Mouse (Mus musculus) brown adipose tissue, adult 24 weeks (tissue): ENCODE results near the gene Ildr2. TPM values are rescaled to one million over a fixed set of nuclear protein-coding genes. Genes with fewer than 3 reads are reported as not detected.

Experiments used
- H3K27ac ChIP-seq: fragments of 200-500 bp; replicated peaks from 2 replicates; pipeline ENCODE4 v1.5.1; 2012; ENCODE audit warnings: low read depth, mild to moderate bottlenecking, low read length
- H3K4me1 ChIP-seq: fragments of 200-500 bp; 2 replicates; pipeline ENCODE4 v1.6.1; 2012; ENCODE audit warnings: low read length, mixed read lengths; ENCODE audit not compliant: control insufficient read depth, insufficient read depth, insufficient read length
- H3K4me3 ChIP-seq: fragments of 200-500 bp; 2 replicates; pipeline ENCODE4 v1.5.1; 2012; ENCODE audit warnings: low read depth, mild to moderate bottlenecking, low read length, moderate library complexity; ENCODE audit not compliant: insufficient read depth
- polyA plus RNA-seq: library from polyadenylated mRNA; stranded (reverse); fragments of >200 nt; gene quantifications from 2 replicates; pipeline ENCODE4 v1.2.4, GENCODE M21; 2012; ENCODE audit not compliant: missing spikeins, insufficient read depth, insufficient read length

Ildr2 gene
- 0.54 and 2.0 TPM in 2 replicates for polyA plus RNA-seq

- Histone ChIP-seq H3K4me3 (peak within 1 kb of the TSS; percentile 53), H3K27ac (no peak within 1 kb of the TSS), H3K4me1 (0 out of 2 replicates have a peak, but pooled peaks cover 3% of the 10 kb centered on the region)
These were observed at the start of gene Ildr2 for GRCm38 (mm10) chr1:166253898-166254894. Gene Ildr2, plus strand, starts transcription at chr1:166254139.

GRCm38 (mm10) chr1:166204171-166204570 is 49.8 kb upstream of the Ildr2 start:
- H3K4me1 ChIP-seq = no peaks in the 10 kb centered on the region
- H3K27ac ChIP-seq = no peak overlapping the region
- H3K4me3 ChIP-seq = no peak overlapping the region

GRCm38 (mm10) chr1:166205159-166205558 is 48.8 kb upstream of the Ildr2 start:
- no peaks in the 10 kb centered on the region for H3K4me1 ChIP-seq
- no peak overlapping the region for H3K27ac ChIP-seq
- H3K4me3 ChIP-seq = no peak overlapping the region

- Histone ChIP-seq H3K27ac (no peak overlapping the region), H3K4me3 (no peak overlapping the region), H3K4me1 (no peaks in the 10 kb centered on the region)
These were observed 44.6 kb upstream of the Ildr2 start for GRCm38 (mm10) chr1:166209371-166209770.

GRCm38 (mm10) chr1:166214181-166214580 is 39.8 kb upstream of the Ildr2 start:
- no peak overlapping the region for H3K4me3 ChIP-seq
- H3K4me1 ChIP-seq = no peaks in the 10 kb centered on the region
- no peak overlapping the region for H3K27ac ChIP-seq

GRCm38 (mm10) chr1:166238315-166238969 is 15.5 kb upstream of the Ildr2 start, which contains the start of gene Mael:
Gene Mael, minus strand, starts transcription at chr1:166238747.
- Histone ChIP-seq H3K4me1 (no peaks in the 10 kb centered on the region), H3K27ac (no peak within 1 kb of the TSS), H3K4me3 (no peak within 1 kb of the TSS)

GRCm38 (mm10) chr1:166244285-166244684 is 9.7 kb upstream of the Ildr2 start:
- Histone ChIP-seq H3K27ac (no peak overlapping the region), H3K4me1 (no peaks in the 10 kb centered on the region), H3K4me3 (no peak overlapping the region)

GRCm38 (mm10) chr1:166255091-166255490 is 1.2 kb downstream of the Ildr2 start:
- H3K27ac ChIP-seq = no peak overlapping the region
- peak overlapping the region; percentile 53; the same call in 1 of the 2 replicates for H3K4me3 ChIP-seq
- 0 out of 2 replicates have a peak, but pooled peaks cover 3% of the 10 kb centered on the region for H3K4me1 ChIP-seq

GRCm38 (mm10) chr1:166255651-166256050 is 1.7 kb downstream of the Ildr2 start:
- Histone ChIP-seq H3K4me1 (0 out of 2 replicates have a peak, but pooled peaks cover 3% of the 10 kb centered on the region), H3K4me3 (no peak overlapping the region), H3K27ac (no peak overlapping the region)

- Histone ChIP-seq H3K27ac (no peak overlapping the region), H3K4me1 (0 out of 2 replicates have a peak, but pooled peaks cover 3% of the 10 kb centered on the region), H3K4me3 (no peak overlapping the region)
These were observed 2.4 kb downstream of the Ildr2 start for GRCm38 (mm10) chr1:166256302-166256701.

GRCm38 (mm10) chr1:166256898-166257297 is 3.0 kb downstream of the Ildr2 start:
- Histone ChIP-seq H3K4me1 (0 out of 2 replicates have a peak, but pooled peaks cover 3% of the 10 kb centered on the region), H3K4me3 (no peak overlapping the region), H3K27ac (no peak overlapping the region)

- no peak overlapping the region for H3K27ac ChIP-seq
- no peaks in the 10 kb centered on the region for H3K4me1 ChIP-seq
- H3K4me3 ChIP-seq = no peak overlapping the region
These were observed 5.6 kb downstream of the Ildr2 start for GRCm38 (mm10) chr1:166259526-166259925.

- Histone ChIP-seq H3K4me3 (no peak overlapping the region), H3K27ac (no peak overlapping the region), H3K4me1 (no peaks in the 10 kb centered on the region)
These were observed 12.2 kb downstream of the Ildr2 start for GRCm38 (mm10) chr1:166266001-166266705.

GRCm38 (mm10) chr1:166266918-166267317 is 13.0 kb downstream of the Ildr2 start:
- no peak overlapping the region for H3K4me3 ChIP-seq
- H3K4me1 ChIP-seq = no peaks in the 10 kb centered on the region
- H3K27ac ChIP-seq = no peak overlapping the region

- Histone ChIP-seq H3K27ac (no peak overlapping the region), H3K4me3 (no peak overlapping the region), H3K4me1 (no peaks in the 10 kb centered on the region)
These were observed 14.3 kb downstream of the Ildr2 start for GRCm38 (mm10) chr1:166268218-166268617.
